ENCODE assay signal across 20 mouse cellular contexts in genomic region chr11:82762286-82762829, GRCm38 (mm10). TPM values are rescaled to one million over a fixed set of nuclear protein-coding genes. Genes with fewer than 3 reads are reported as not detected.
A peak's percentile ranks its signal among the peaks of the same experiment; 100 is the strongest.
DNase-seq lines count a peak whose midpoint lies in the region; ATAC-seq and TF ChIP-seq lines count a peak whose summit lies in the region.
"Had no signal": no experiment of that assay in that cellular context is flagged by ENCODE, and none has a peak within 500 bp of the region (broad histone marks: within the 10 kb centered on the region; RNA-seq: fewer than 3 reads in every experiment).

No protein-coding gene starts in this region.

- H3K4me3 ChIP-seq in forebrain, postnatal 0 days (ENCODE audit: low read depth, low read length) = no peak overlapping the region
- H3K4me3 ChIP-seq in forebrain, embryonic 12.5 days (replicated peaks) = no peak overlapping the region
- H3K4me3 ChIP-seq in left cerebral cortex, adult 2 months = no peak overlapping the region
- H3K4me3 ChIP-seq in E14TG2a.4 (replicated peaks; ENCODE audit: low read length) = no peak overlapping the region
- H3K4me3 ChIP-seq in hindbrain, embryonic 11.5 days (ENCODE audit: low read depth, low read length) = no peak overlapping the region
- H3K4me3 ChIP-seq: limb, embryonic 12.5 days had no signal

- no peaks in the 10 kb centered on the region for H3K9me3 ChIP-seq in forebrain, postnatal 0 days (ENCODE audit: low read length)
- peaks cover 3% of the 10 kb centered on the region; the same call in 1 of the 2 replicates for H3K9me3 ChIP-seq in forebrain, embryonic 12.5 days
- no peaks in the 10 kb centered on the region for H3K9me3 ChIP-seq in E14TG2a.4 (ENCODE audit: low read length)
- no peaks in the 10 kb centered on the region for H3K9me3 ChIP-seq in hindbrain, embryonic 11.5 days (ENCODE audit: control insufficient read depth, low read length)
- H3K9me3 ChIP-seq: embryonic facial prominence, embryonic 10.5 days had no signal

- H3K9ac ChIP-seq in forebrain, postnatal 0 days = no peak overlapping the region
- no peak overlapping the region for H3K9ac ChIP-seq in forebrain, embryonic 12.5 days
- no peak overlapping the region for H3K9ac ChIP-seq in hindbrain, embryonic 11.5 days (ENCODE audit: low read depth, low read length)
- H3K9ac ChIP-seq: limb, embryonic 12.5 days had no signal

- no peak overlapping the region for H3K27ac ChIP-seq in forebrain, postnatal 0 days (ENCODE audit: low read depth, low read length)
- no peak overlapping the region for H3K27ac ChIP-seq in forebrain, embryonic 12.5 days
- no peak overlapping the region for H3K27ac ChIP-seq in left cerebral cortex, adult 2 months
- no peak overlapping the region for H3K27ac ChIP-seq in hindbrain, embryonic 11.5 days (ENCODE audit: low read depth, low read length)
- H3K27ac ChIP-seq: embryonic facial prominence, embryonic 10.5 days; limb, embryonic 12.5 days; macrophage had no signal

- H3K4me1 ChIP-seq in forebrain, postnatal 0 days (ENCODE audit: insufficient read depth) = peaks cover 7% of the 10 kb centered on the region; the same call in 1 of the 2 replicates
- peaks cover 24% of the 10 kb centered on the region for H3K4me1 ChIP-seq in forebrain, embryonic 12.5 days
- H3K4me1 ChIP-seq in E14TG2a.4 (replicated peaks; ENCODE audit: low read depth, low read length) = peaks cover 37% of the 10 kb centered on the region
- peaks cover 3% of the 10 kb centered on the region; the same call in 1 of the 2 replicates for H3K4me1 ChIP-seq in hindbrain, embryonic 11.5 days (replicated peaks; ENCODE audit: control insufficient read depth, insufficient read depth, low read length)

- DNase-seq in forebrain, postnatal 0 days = no peak
- no peak for DNase-seq in left cerebral cortex, adult 2 months (ENCODE audit: extremely low spot score in 1 of 2, low spot score in 2 of 2)
- no peak for DNase-seq in left cerebral cortex, postnatal 14 days (ENCODE audit: low spot score in 2 of 2)
- DNase-seq in ZHBTc4 (ENCODE audit: low read depth, low spot score) = peak; percentile 38
- no peak for DNase-seq in hindbrain, embryonic 11.5 days (ENCODE audit: low spot score)
- no peak for DNase-seq in kidney, adult 18-20 months
- DNase-seq: cerebellum, postnatal 36 days; gastrocnemius, postnatal 10 days; heart, postnatal 4 days; kidney, postnatal 14 days; lung, adult 18-20 months; midbrain, embryonic 14.5 days; thymus, adult 2 months had no signal

- no peak for ATAC-seq in forebrain, postnatal 0 days
- no peak for ATAC-seq in forebrain, embryonic 12.5 days (ENCODE audit: low FRiP score)
- ATAC-seq in hindbrain, embryonic 11.5 days (ENCODE audit: low FRiP score) = no peak
- ATAC-seq: forebrain, embryonic 16.5 days; intestine, embryonic 16.5 days had no signal

- no peak overlapping the region for H3K4me2 ChIP-seq in forebrain, postnatal 0 days (ENCODE audit: low read depth)
- H3K4me2 ChIP-seq in forebrain, embryonic 12.5 days = no peak overlapping the region
- H3K4me2 ChIP-seq in hindbrain, embryonic 11.5 days (replicated peaks; ENCODE audit: low read depth, low read length) = no peak overlapping the region

- H3K36me3 ChIP-seq in forebrain, postnatal 0 days (ENCODE audit: insufficient read depth) = no peaks in the 10 kb centered on the region
- H3K36me3 ChIP-seq in forebrain, embryonic 12.5 days (replicated peaks) = no peaks in the 10 kb centered on the region
- H3K36me3 ChIP-seq in E14TG2a.4 (ENCODE audit: insufficient read depth, low read length) = peaks cover 21% of the 10 kb centered on the region
- no peaks in the 10 kb centered on the region for H3K36me3 ChIP-seq in hindbrain, embryonic 11.5 days (ENCODE audit: control insufficient read depth, insufficient read depth, low read length)
- H3K36me3 ChIP-seq: limb, embryonic 12.5 days had no signal

- peak; percentile 36 for TF ChIP-seq CTCF in forebrain, postnatal 0 days (IDR thresholded peaks at IDR 0.05; ENCODE audit: low read depth)
- peak; percentile 38 for TF ChIP-seq CTCF in left cerebral cortex, adult 2 months (IDR thresholded peaks at IDR 0.05)
- TF ChIP-seq CTCF in E14TG2a.4 (conservative IDR thresholded peaks at IDR 0.05; ENCODE audit: low read length) = peak; percentile 41

- H3K27me3 ChIP-seq in forebrain, postnatal 0 days (ENCODE audit: insufficient read depth, low read length) = no peaks in the 10 kb centered on the region
- 0 out of 2 replicates have a peak, but pooled peaks cover 10% of the 10 kb centered on the region for H3K27me3 ChIP-seq in forebrain, embryonic 12.5 days
- H3K27me3 ChIP-seq in E14TG2a.4 (ENCODE audit: insufficient read depth, low read length) = no peaks in the 10 kb centered on the region
- no peaks in the 10 kb centered on the region for H3K27me3 ChIP-seq in hindbrain, embryonic 11.5 days (ENCODE audit: control insufficient read depth, insufficient read depth, low read length)
- H3K27me3 ChIP-seq: limb, embryonic 12.5 days had no signal

- intact Hi-C loops in left cerebral cortex, adult 2 months (cut with DNase I) = loop anchor here (5.0 to 10.0 kb wide), 4 partner anchors 130 to 525 kb away; partner anchors contain the start of genes Fndc8 and Rad51d
- intact Hi-C loops in left cerebral cortex, postnatal 14 days (cut with DNase I) = loop anchor here (5.0 kb wide), 1 partner anchor 150 kb away; no protein-coding TSS in a partner anchor

- WGBS in forebrain, postnatal 0 days = 89% methylated on average over 6 of the region's 6 CpGs
- 91% methylated on average over 6 of the region's 6 CpGs for WGBS in forebrain, embryonic 12.5 days
- 88% methylated on average over 6 of the region's 6 CpGs for WGBS in hindbrain, embryonic 11.5 days

RNA-seq across cellular contexts. Expression of gene Cct6b, which starts 1.8 kb away (rescaled TPM):
- 0.23 TPM in 1 of 2 replicates, not detected in the other for total RNA-seq in forebrain, postnatal 0 days (2014; rRNA removed)
- 0.19 and 0.28 TPM in 2 replicates for polyA plus RNA-seq in forebrain, postnatal 0 days (2015; fragmentation: Nextera tagmentation; extraction: Ambion mirVana)
- polyA plus RNA-seq in forebrain, embryonic 12.5 days (2016; fragmentation: Nextera tagmentation; extraction: Ambion mirVana) = 0.38 and 0.42 TPM in 2 replicates
- total RNA-seq in left cerebral cortex, adult 2 months (2021) = not detected
- total RNA-seq in left cerebral cortex, postnatal 14 days (2021) = under 1 TPM in 1 of 2 experiments, not detected in 1; 0.17 TPM
- 0.49 and 0.69 TPM in 2 replicates for polyA plus RNA-seq in hindbrain, embryonic 11.5 days (2014; fragmentation: Nextera tagmentation; extraction: Ambion mirVana)

RNA-seq across cellular contexts. Expression of gene Zfp830, which starts 1.8 kb away (rescaled TPM):
- total RNA-seq in forebrain, postnatal 0 days (2014; rRNA removed) = 21.5 and 23.8 TPM in 2 replicates
- polyA plus RNA-seq in forebrain, postnatal 0 days (2015; fragmentation: Nextera tagmentation; extraction: Ambion mirVana) = 17.0 and 19.6 TPM in 2 replicates
- 37.8 and 38.5 TPM in 2 replicates for polyA plus RNA-seq in forebrain, embryonic 12.5 days (2016; fragmentation: Nextera tagmentation; extraction: Ambion mirVana)
- 10 to 100 TPM; 14.8 to 15.2 TPM for total RNA-seq in left cerebral cortex, adult 2 months (2021)
- total RNA-seq in left cerebral cortex, postnatal 14 days (2021) = 10 to 100 TPM; 15.4 to 16.1 TPM
- 39.2 and 42.6 TPM in 2 replicates for polyA plus RNA-seq in hindbrain, embryonic 11.5 days (2014; fragmentation: Nextera tagmentation; extraction: Ambion mirVana)

RNA-seq across cellular contexts. Expression of gene Lig3, which starts 18.6 kb away (rescaled TPM):
- 41.2 and 53.6 TPM in 2 replicates for total RNA-seq in forebrain, postnatal 0 days (2014; rRNA removed)
- polyA plus RNA-seq in forebrain, postnatal 0 days (2015; fragmentation: Nextera tagmentation; extraction: Ambion mirVana) = 13.4 and 18.3 TPM in 2 replicates
- 53.6 and 57.8 TPM in 2 replicates for polyA plus RNA-seq in forebrain, embryonic 12.5 days (2016; fragmentation: Nextera tagmentation; extraction: Ambion mirVana)
- 10 to 100 TPM; 21.1 to 21.9 TPM for total RNA-seq in left cerebral cortex, adult 2 months (2021)
- 10 to 100 TPM; 27.3 to 30.2 TPM for total RNA-seq in left cerebral cortex, postnatal 14 days (2021)
- polyA plus RNA-seq in hindbrain, embryonic 11.5 days (2014; fragmentation: Nextera tagmentation; extraction: Ambion mirVana) = 38.0 and 48.0 TPM in 2 replicates
